22 mouse cellular contexts compared by ENCODE assay signal in genomic region chr11:118710035-118710434, GRCm38 (mm10).
DNase-seq lines count a peak whose midpoint lies in the region; ATAC-seq and TF ChIP-seq lines count a peak whose summit lies in the region.
"Had no signal": no experiment of that assay in that cellular context is flagged by ENCODE, and none has a peak within 500 bp of the region (broad histone marks: within the 10 kb centered on the region; RNA-seq: fewer than 3 reads in every experiment).

No protein-coding gene starts in this region.

- no peak for TF ChIP-seq POLR2A in testis, adult 2 months (IDR thresholded peaks at IDR 0.05; ENCODE audit: control insufficient read depth, low read depth, low read length)

- no peak for DNase-seq in liver
- no peak for DNase-seq in testis, postnatal 10 days (ENCODE audit: low spot score)
- DNase-seq: adrenal gland, adult 2 months; adrenal gland, postnatal 10 days; adrenal gland, postnatal 25 days; cerebellum, adult 11 months; cerebellum, adult 18-20 months; cerebellum, adult 8-10 months; cerebellum, adult 9-11 months; cerebellum, postnatal 14 days; cerebellum, postnatal 36 days; embryo, embryonic 11 days had no signal

- no peak overlapping the region for H3K4me2 ChIP-seq in liver, embryonic 16.5 days (ENCODE audit: low read depth, low read length)
- no peak overlapping the region for H3K4me2 ChIP-seq in intestine, embryonic 15.5 days (replicated peaks)
- H3K4me2 ChIP-seq: embryonic facial prominence, embryonic 13.5 days; embryonic facial prominence, embryonic 15.5 days; forebrain, embryonic 12.5 days had no signal

- peak; percentile 64; the same call in 1 of the 2 replicates for ATAC-seq in liver, embryonic 16.5 days (ENCODE audit: low read depth)
- no peak; the same call in 1 of the 2 replicates for ATAC-seq in intestine, embryonic 15.5 days
- ATAC-seq: forebrain, embryonic 14.5 days; forebrain, embryonic 16.5 days had no signal

- no peaks in the 10 kb centered on the region for H3K36me3 ChIP-seq in liver, embryonic 16.5 days (ENCODE audit: control insufficient read depth, insufficient read depth)
- H3K36me3 ChIP-seq in testis, adult 2 months (ENCODE audit: control insufficient read depth, insufficient read depth, low read length) = no peaks in the 10 kb centered on the region
- no peaks in the 10 kb centered on the region for H3K36me3 ChIP-seq in intestine, embryonic 15.5 days
- H3K36me3 ChIP-seq: embryonic facial prominence, embryonic 13.5 days; embryonic facial prominence, embryonic 15.5 days; forebrain, embryonic 10.5 days; forebrain, embryonic 12.5 days had no signal

- no peak overlapping the region for H3K4me3 ChIP-seq in liver, embryonic 16.5 days (ENCODE audit: low read depth, low read length)
- H3K4me3 ChIP-seq in testis, adult 2 months (ENCODE audit: control insufficient read depth, low read depth, low read length) = no peak overlapping the region
- no peak overlapping the region for H3K4me3 ChIP-seq in intestine, embryonic 15.5 days (replicated peaks)
- H3K4me3 ChIP-seq: embryonic facial prominence, embryonic 13.5 days; embryonic facial prominence, embryonic 15.5 days; erythroblast, embryonic 14.5 days; forebrain, embryonic 10.5 days; forebrain, embryonic 12.5 days had no signal

- no peak overlapping the region for H3K27ac ChIP-seq in liver, embryonic 16.5 days (ENCODE audit: low read length)
- H3K27ac ChIP-seq in testis, adult 2 months (ENCODE audit: control insufficient read depth, insufficient read depth, low read depth, low read length) = peak overlapping the region; percentile 75
- H3K27ac ChIP-seq in intestine, embryonic 15.5 days = no peak overlapping the region
- H3K27ac ChIP-seq: embryonic facial prominence, embryonic 13.5 days; embryonic facial prominence, embryonic 15.5 days; forebrain, embryonic 10.5 days; forebrain, embryonic 12.5 days had no signal

- H3K9ac ChIP-seq in liver, embryonic 16.5 days (ENCODE audit: low read depth, low read length) = no peak overlapping the region
- no peak overlapping the region for H3K9ac ChIP-seq in intestine, embryonic 15.5 days
- H3K9ac ChIP-seq: embryonic facial prominence, embryonic 13.5 days; embryonic facial prominence, embryonic 15.5 days; forebrain, embryonic 12.5 days had no signal

- H3K27me3 ChIP-seq in liver, embryonic 16.5 days (ENCODE audit: control insufficient read depth, insufficient read depth, low read depth, low read length) = no peaks in the 10 kb centered on the region
- no peaks in the 10 kb centered on the region for H3K27me3 ChIP-seq in testis, adult 2 months (ENCODE audit: control insufficient read depth, insufficient read depth, low read length)
- H3K27me3 ChIP-seq in intestine, embryonic 15.5 days (replicated peaks) = no peaks in the 10 kb centered on the region
- H3K27me3 ChIP-seq: embryonic facial prominence, embryonic 13.5 days; embryonic facial prominence, embryonic 15.5 days; forebrain, embryonic 12.5 days had no signal

- no peaks in the 10 kb centered on the region for H3K4me1 ChIP-seq in liver, embryonic 16.5 days (ENCODE audit: control insufficient read depth, low read depth, low read length)
- H3K4me1 ChIP-seq in testis, adult 2 months (ENCODE audit: control insufficient read depth, insufficient read depth, low read length) = no peaks in the 10 kb centered on the region
- H3K4me1 ChIP-seq in intestine, embryonic 15.5 days (replicated peaks) = no peaks in the 10 kb centered on the region
- H3K4me1 ChIP-seq: embryonic facial prominence, embryonic 13.5 days; embryonic facial prominence, embryonic 15.5 days had no signal

- 54% methylated on average over 5 of the region's 5 CpGs for WGBS in liver, embryonic 16.5 days (ENCODE audit: insufficient replicate concordance)
- 55% methylated on average over 5 of the region's 5 CpGs for WGBS in intestine, embryonic 15.5 days

- no peaks in the 10 kb centered on the region for H3K9me3 ChIP-seq in liver, embryonic 16.5 days (replicated peaks; ENCODE audit: control insufficient read depth, low read length)
- no peaks in the 10 kb centered on the region for H3K9me3 ChIP-seq in intestine, embryonic 15.5 days
- H3K9me3 ChIP-seq: embryonic facial prominence, embryonic 13.5 days; embryonic facial prominence, embryonic 15.5 days; forebrain, embryonic 12.5 days had no signal

- no peak for TF ChIP-seq CTCF in testis, adult 2 months (IDR thresholded peaks at IDR 0.05; ENCODE audit: control insufficient read depth, insufficient read depth, insufficient replicate concordance, low read depth, low read length)
